Mouse (Mus musculus): Measurements from ENCODE around the gene Esrrg. TPM values are rescaled to one million over a fixed set of nuclear protein-coding genes. Genes with fewer than 3 reads are reported as not detected.

Gene Esrrg
- polyA plus RNA-seq, 1 experiment from 2014 or later: 1.8 TPM

- no peak for ATAC-seq (ENCODE audit: insufficient read depth)
- Histone ChIP-seq H3K4me1 (ENCODE audit: insufficient read depth) (no peaks in the 10 kb centered on the region), H3K4me2 (no peak overlapping the region), H3K36me3 (ENCODE audit: insufficient read depth) (no peaks in the 10 kb centered on the region), H3K27ac (ENCODE audit: low read depth) (no peak overlapping the region), H3K9ac (no peak overlapping the region), H3K27me3 (ENCODE audit: insufficient read depth, low read length) (no peaks in the 10 kb centered on the region), H3K4me3 (ENCODE audit: low read depth, low read length) (no peak overlapping the region), H3K9me3 (ENCODE audit: low read depth, low read length) (no peaks in the 10 kb centered on the region)
- 43% methylated on average over 7 of the region's 7 CpGs for WGBS
- no peak for TF ChIP-seq CTCF (IDR thresholded peaks at IDR 0.05; ENCODE audit: low read depth)
- no peak for DNase-seq
Measured at GRCm38 (mm10) chr1:187787055-187788016, 178.7 kb downstream of the Esrrg start.

- WGBS: 76% methylated on average over 5 of the region's 5 CpGs
- Histone ChIP-seq H3K4me3 (ENCODE audit: low read depth, low read length) (no peak overlapping the region), H3K36me3 (ENCODE audit: insufficient read depth) (no peaks in the 10 kb centered on the region), H3K4me1 (ENCODE audit: insufficient read depth) (0 out of 2 replicates have a peak, but pooled peaks cover 3% of the 10 kb centered on the region), H3K4me2 (no peak overlapping the region), H3K9ac (no peak overlapping the region), H3K27ac (ENCODE audit: low read depth) (no peak overlapping the region), H3K27me3 (ENCODE audit: insufficient read depth, low read length) (no peaks in the 10 kb centered on the region), H3K9me3 (ENCODE audit: low read depth, low read length) (no peaks in the 10 kb centered on the region)
- ATAC-seq (ENCODE audit: insufficient read depth): no peak
- peak; percentile 33 for DNase-seq
- TF ChIP-seq CTCF (IDR thresholded peaks at IDR 0.05; ENCODE audit: low read depth): no peak
Measured at GRCm38 (mm10) chr1:187794240-187794930, 185.8 kb downstream of the Esrrg start.

- Histone ChIP-seq H3K4me3 (ENCODE audit: low read depth, low read length) (no peak overlapping the region), H3K9ac (no peak overlapping the region), H3K27me3 (ENCODE audit: insufficient read depth, low read length) (no peaks in the 10 kb centered on the region), H3K36me3 (ENCODE audit: insufficient read depth) (no peaks in the 10 kb centered on the region), H3K9me3 (ENCODE audit: low read depth, low read length) (no peaks in the 10 kb centered on the region), H3K27ac (ENCODE audit: low read depth) (no peak overlapping the region), H3K4me2 (no peak overlapping the region), H3K4me1 (ENCODE audit: insufficient read depth) (0 out of 2 replicates have a peak, but pooled peaks cover 3% of the 10 kb centered on the region)
- DNase-seq (peak; percentile 80), ATAC-seq (ENCODE audit: insufficient read depth) (no peak)
- TF ChIP-seq CTCF (IDR thresholded peaks at IDR 0.05; ENCODE audit: low read depth): no peak
- 28% methylated on average over 3 of the region's 3 CpGs for WGBS
Measured at GRCm38 (mm10) chr1:187795551-187795950, 187.0 kb downstream of the Esrrg start.

GRCm38 (mm10) chr1:187799300-187799699, 190.7 kb downstream of the Esrrg start:
- Histone ChIP-seq H3K27me3 (ENCODE audit: insufficient read depth, low read length) (no peaks in the 10 kb centered on the region), H3K4me1 (ENCODE audit: insufficient read depth) (0 out of 2 replicates have a peak, but pooled peaks cover 3% of the 10 kb centered on the region), H3K36me3 (ENCODE audit: insufficient read depth) (no peaks in the 10 kb centered on the region), H3K4me2 (no peak overlapping the region), H3K9me3 (ENCODE audit: low read depth, low read length) (no peaks in the 10 kb centered on the region), H3K4me3 (ENCODE audit: low read depth, low read length) (no peak overlapping the region), H3K27ac (ENCODE audit: low read depth) (no peak overlapping the region), H3K9ac (no peak overlapping the region)
- DNase-seq: peak; percentile 89
- 33% methylated on average over 7 of the region's 7 CpGs for WGBS
- no peak for TF ChIP-seq CTCF (IDR thresholded peaks at IDR 0.05; ENCODE audit: low read depth)
- ATAC-seq (ENCODE audit: insufficient read depth): peak; percentile 85; the same call in 1 of the 2 replicates

GRCm38 (mm10) chr1:187800761-187801160, 192.2 kb downstream of the Esrrg start:
- TF ChIP-seq CTCF (IDR thresholded peaks at IDR 0.05; ENCODE audit: low read depth): no peak
- Histone ChIP-seq H3K36me3 (ENCODE audit: insufficient read depth) (no peaks in the 10 kb centered on the region), H3K9ac (no peak overlapping the region), H3K9me3 (ENCODE audit: low read depth, low read length) (no peaks in the 10 kb centered on the region), H3K4me1 (ENCODE audit: insufficient read depth) (0 out of 2 replicates have a peak, but pooled peaks cover 3% of the 10 kb centered on the region), H3K4me3 (ENCODE audit: low read depth, low read length) (no peak overlapping the region), H3K4me2 (no peak overlapping the region), H3K27me3 (ENCODE audit: insufficient read depth, low read length) (no peaks in the 10 kb centered on the region), H3K27ac (ENCODE audit: low read depth) (no peak overlapping the region)
- 53% methylated on average over 10 of the region's 10 CpGs for WGBS
- DNase-seq (no peak), ATAC-seq (ENCODE audit: insufficient read depth) (no peak)

GRCm38 (mm10) chr1:187803566-187803965, 195.0 kb downstream of the Esrrg start:
- Histone ChIP-seq H3K27ac (ENCODE audit: low read depth) (no peak overlapping the region), H3K27me3 (ENCODE audit: insufficient read depth, low read length) (no peaks in the 10 kb centered on the region), H3K9me3 (ENCODE audit: low read depth, low read length) (no peaks in the 10 kb centered on the region), H3K9ac (no peak overlapping the region), H3K4me3 (ENCODE audit: low read depth, low read length) (no peak overlapping the region), H3K4me2 (no peak overlapping the region), H3K4me1 (ENCODE audit: insufficient read depth) (no peaks in the 10 kb centered on the region), H3K36me3 (ENCODE audit: insufficient read depth) (no peaks in the 10 kb centered on the region)
- TF ChIP-seq CTCF (IDR thresholded peaks at IDR 0.05; ENCODE audit: low read depth): no peak
- WGBS: 44% methylated on average over 5 of the region's 5 CpGs
- no peak for DNase-seq
- ATAC-seq (ENCODE audit: insufficient read depth): no peak

GRCm38 (mm10) chr1:187803997-187804396, 195.4 kb downstream of the Esrrg start:
- Histone ChIP-seq H3K27ac (ENCODE audit: low read depth) (no peak overlapping the region), H3K9me3 (ENCODE audit: low read depth, low read length) (no peaks in the 10 kb centered on the region), H3K4me2 (no peak overlapping the region), H3K36me3 (ENCODE audit: insufficient read depth) (no peaks in the 10 kb centered on the region), H3K9ac (no peak overlapping the region), H3K27me3 (ENCODE audit: insufficient read depth, low read length) (no peaks in the 10 kb centered on the region), H3K4me3 (ENCODE audit: low read depth, low read length) (no peak overlapping the region), H3K4me1 (ENCODE audit: insufficient read depth) (no peaks in the 10 kb centered on the region)
- WGBS: 7% methylated on average over 5 of the region's 5 CpGs
- ATAC-seq (ENCODE audit: insufficient read depth): no peak
- no peak for DNase-seq
- TF ChIP-seq CTCF (IDR thresholded peaks at IDR 0.05; ENCODE audit: low read depth): no peak
